ENCODE assay signal across 8 mouse cellular contexts in the genomic region with DNA sequence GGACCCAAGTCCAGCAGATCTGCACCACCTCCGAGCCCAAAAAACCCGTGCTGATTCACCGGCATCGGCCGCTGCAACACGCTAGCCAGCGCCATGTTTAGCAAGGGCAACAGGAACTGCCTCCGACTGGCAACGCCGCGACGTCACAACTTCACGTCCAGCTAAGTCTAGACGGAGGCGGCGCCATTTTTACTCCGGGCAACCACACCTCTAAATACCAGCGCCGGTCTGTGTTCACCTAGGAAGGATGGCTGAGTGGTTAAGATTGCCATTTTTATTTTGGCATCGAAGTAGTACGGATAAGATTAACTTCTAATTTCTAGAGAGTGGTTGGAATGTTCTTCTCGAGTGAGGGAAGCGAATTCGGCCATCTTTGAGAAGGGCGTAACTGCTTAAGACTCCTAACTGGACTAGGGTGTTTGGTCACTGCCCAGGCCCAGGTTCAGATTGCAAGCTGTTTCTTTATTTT. TPM values are rescaled to one million over a fixed set of nuclear protein-coding genes. Genes with fewer than 3 reads are reported as not detected.
DNase-seq lines count a peak whose midpoint lies in the region; ATAC-seq and TF ChIP-seq lines count a peak whose summit lies in the region.

A gene (minus strand): TSS at position 126 of the 469 bp plus-strand sequence.

- peak within 1 kb of the TSS; percentile 53 for H3K4me3 ChIP-seq in C2C12 (ENCODE audit: insufficient read depth, poor library complexity, severe bottlenecking)
- peak within 1 kb of the TSS; percentile 75 for H3K4me3 ChIP-seq in erythroblast, embryonic 14.5 days (replicated peaks)
- peak within 1 kb of the TSS; percentile 86 for H3K4me3 ChIP-seq in heart, embryonic 11.5 days (ENCODE audit: low read depth, low read length)
- H3K4me3 ChIP-seq in kidney, embryonic 16.5 days (ENCODE audit: low read length), result peak within 1 kb of the TSS; percentile 91
- H3K4me3 ChIP-seq in liver, embryonic 11.5 days (ENCODE audit: low read depth, low read length), result peak within 1 kb of the TSS; percentile 71
- H3K4me3 ChIP-seq in stomach, embryonic 14.5 days (ENCODE audit: low read depth, low read length), result peak within 1 kb of the TSS; percentile 84

- peak within 1 kb of the TSS; percentile 41; the same call in 1 of the 2 replicates for H3K27ac ChIP-seq in heart, embryonic 11.5 days (ENCODE audit: low read depth, low read length)
- H3K27ac ChIP-seq in kidney, embryonic 16.5 days (ENCODE audit: low read length), result peak within 1 kb of the TSS; percentile 71
- H3K27ac ChIP-seq in liver, embryonic 11.5 days (ENCODE audit: low read depth, low read length), result peak within 1 kb of the TSS; percentile 69
- H3K27ac ChIP-seq in stomach, embryonic 14.5 days (ENCODE audit: low read length), result peak within 1 kb of the TSS; percentile 64

- peaks cover 24% of the 10 kb centered on the region for H3K36me3 ChIP-seq in C2C12 (ENCODE audit: control insufficient read depth, insufficient read depth)
- peaks cover 29% of the 10 kb centered on the region for H3K36me3 ChIP-seq in erythroblast, embryonic 14.5 days (ENCODE audit: control insufficient read depth)
- H3K36me3 ChIP-seq in heart, embryonic 11.5 days (ENCODE audit: control insufficient read depth, insufficient read depth, low read length), result no peaks in the 10 kb centered on the region
- peaks cover 20% of the 10 kb centered on the region for H3K36me3 ChIP-seq in kidney, embryonic 16.5 days (ENCODE audit: insufficient read depth, low read length)
- H3K36me3 ChIP-seq in liver, embryonic 11.5 days (ENCODE audit: control insufficient read depth, insufficient read depth, low read length), result peaks cover 16% of the 10 kb centered on the region
- H3K36me3 ChIP-seq in stomach, embryonic 14.5 days (ENCODE audit: control insufficient read depth, insufficient read depth, low read length), result peaks cover 7% of the 10 kb centered on the region

- under 1% methylated on average over 25 of the region's 25 CpGs for WGBS in heart, embryonic 11.5 days (ENCODE audit: insufficient replicate concordance)
- under 1% methylated on average over 25 of the region's 25 CpGs for WGBS in kidney, embryonic 16.5 days
- WGBS in liver, embryonic 11.5 days, result under 1% methylated on average over 25 of the region's 25 CpGs
- WGBS in stomach, embryonic 14.5 days, result under 1% methylated on average over 25 of the region's 25 CpGs

- H3K27me3 ChIP-seq in C2C12 (ENCODE audit: control insufficient read depth, insufficient read depth, insufficient read length), result no peaks in the 10 kb centered on the region
- no peaks in the 10 kb centered on the region for H3K27me3 ChIP-seq in erythroblast, embryonic 14.5 days (ENCODE audit: control insufficient read depth)
- no peaks in the 10 kb centered on the region for H3K27me3 ChIP-seq in heart, embryonic 11.5 days (ENCODE audit: control insufficient read depth, insufficient read depth, low read length)
- no peaks in the 10 kb centered on the region for H3K27me3 ChIP-seq in kidney, embryonic 16.5 days (ENCODE audit: insufficient read depth, low read length)
- no peaks in the 10 kb centered on the region for H3K27me3 ChIP-seq in liver, embryonic 11.5 days (replicated peaks; ENCODE audit: control insufficient read depth, insufficient read depth, low read length)
- no peaks in the 10 kb centered on the region for H3K27me3 ChIP-seq in stomach, embryonic 14.5 days (ENCODE audit: control insufficient read depth, insufficient read depth, low read length)

- peaks cover 33% of the 10 kb centered on the region for H3K79me2 ChIP-seq in C2C12 (ENCODE audit: control insufficient read depth, insufficient read depth)

- TF ChIP-seq CTCF in C2C12 (IDR thresholded peaks at IDR 0.05; ENCODE audit: control insufficient read depth, insufficient read depth, insufficient read length), result no peak
- no peak for TF ChIP-seq CTCF in brain, embryonic 14.5 days (IDR thresholded peaks at IDR 0.05; ENCODE audit: borderline replicate concordance, extremely low read depth, insufficient read depth, insufficient read length)

- H3K9ac ChIP-seq in heart, embryonic 11.5 days (ENCODE audit: low read depth, low read length), result peak within 1 kb of the TSS; percentile 93
- peak within 1 kb of the TSS; percentile 91 for H3K9ac ChIP-seq in kidney, embryonic 16.5 days (replicated peaks; ENCODE audit: low read length)
- H3K9ac ChIP-seq in liver, embryonic 11.5 days (ENCODE audit: low read depth, low read length), result peak within 1 kb of the TSS; percentile 80
- peak within 1 kb of the TSS; percentile 74 for H3K9ac ChIP-seq in stomach, embryonic 14.5 days (replicated peaks; ENCODE audit: low read depth, low read length)

- peaks cover 20% of the 10 kb centered on the region for H3K4me1 ChIP-seq in erythroblast, embryonic 14.5 days (ENCODE audit: control insufficient read depth)
- 0 out of 2 replicates have a peak, but pooled peaks cover 5% of the 10 kb centered on the region for H3K4me1 ChIP-seq in heart, embryonic 11.5 days (ENCODE audit: control insufficient read depth, insufficient read depth, low read length)
- H3K4me1 ChIP-seq in kidney, embryonic 16.5 days (ENCODE audit: insufficient read depth, low read length), result peaks cover 12% of the 10 kb centered on the region
- H3K4me1 ChIP-seq in liver, embryonic 11.5 days (replicated peaks; ENCODE audit: control insufficient read depth, insufficient read depth, low read length), result peaks cover 6% of the 10 kb centered on the region
- H3K4me1 ChIP-seq in stomach, embryonic 14.5 days (ENCODE audit: control insufficient read depth, insufficient read depth, low read length), result no peaks in the 10 kb centered on the region

- TF ChIP-seq POLR2A in brain, embryonic 14.5 days (IDR thresholded peaks at IDR 0.05; ENCODE audit: borderline replicate concordance, extremely low read depth, insufficient read depth, insufficient read length, poor library complexity, severe bottlenecking), result no peak

- ATAC-seq in heart, embryonic 11.5 days (replicated peaks; ENCODE audit: insufficient number of reproducible peaks, low FRiP score, low TSS enrichment), result peak; percentile 84
- peak; percentile 89 for ATAC-seq in kidney, embryonic 16.5 days (ENCODE audit: low FRiP score, low TSS enrichment)
- peak; percentile 86 for ATAC-seq in liver, embryonic 11.5 days (replicated peaks; ENCODE audit: low FRiP score)
- peak; percentile 83 for ATAC-seq in stomach, embryonic 14.5 days (ENCODE audit: insufficient number of reproducible peaks, insufficient read depth, low FRiP score, low read depth)

- H3ac ChIP-seq in C2C12 (ENCODE audit: control insufficient read depth, insufficient read length, low read depth), result peak within 1 kb of the TSS; percentile 77

- H3K79me3 ChIP-seq in C2C12 (ENCODE audit: low read depth), result peaks cover 22% of the 10 kb centered on the region

- peak; percentile 97 for DNase-seq in brain, embryonic 14.5 days (ENCODE audit: low read depth)
- peak; percentile 88 for DNase-seq in liver, embryonic 11.5 days (ENCODE audit: low spot score)
- peak; percentile 93 for DNase-seq in naive thymus-derived CD4-positive, alpha-beta T cell, adult 2 months (ENCODE audit: low read depth)

- peak within 1 kb of the TSS; percentile 71 for H3K4me2 ChIP-seq in heart, embryonic 11.5 days
- H3K4me2 ChIP-seq in kidney, embryonic 16.5 days (replicated peaks; ENCODE audit: low read depth, low read length), result peak within 1 kb of the TSS; percentile 78
- H3K4me2 ChIP-seq in liver, embryonic 11.5 days, result peak within 1 kb of the TSS; percentile 77
- peak within 1 kb of the TSS; percentile 70 for H3K4me2 ChIP-seq in stomach, embryonic 14.5 days (replicated peaks; ENCODE audit: low read depth, low read length)

- H3K9me3 ChIP-seq in erythroblast, embryonic 14.5 days (ENCODE audit: control insufficient read depth, low read length), result no peaks in the 10 kb centered on the region
- no peaks in the 10 kb centered on the region for H3K9me3 ChIP-seq in heart, embryonic 11.5 days (replicated peaks; ENCODE audit: control insufficient read depth, low read length)
- H3K9me3 ChIP-seq in kidney, embryonic 16.5 days (ENCODE audit: low read length), result no peaks in the 10 kb centered on the region
- no peaks in the 10 kb centered on the region for H3K9me3 ChIP-seq in liver, embryonic 11.5 days (ENCODE audit: control insufficient read depth, low read length)
- no peaks in the 10 kb centered on the region for H3K9me3 ChIP-seq in stomach, embryonic 14.5 days (ENCODE audit: control insufficient read depth, low read depth, low read length)

TF ChIP-seq in C2C12, 6 proteins besides CTCF, POLR2A, EP300 and RAD21:
- TF ChIP-seq USF1 (IDR thresholded peaks at IDR 0.05; ENCODE audit: low read depth), result no peak
- TF ChIP-seq FOSL1 (IDR thresholded peaks at IDR 0.05; ENCODE audit: insufficient read depth, low read length, poor library complexity, severe bottlenecking), result no peak
- no peak for TF ChIP-seq MYOG (IDR thresholded peaks at IDR 0.05; ENCODE audit: control insufficient read depth, extremely low read depth, insufficient read length)
- no peak for TF ChIP-seq MYOD1 (IDR thresholded peaks at IDR 0.05; ENCODE audit: control insufficient read depth, insufficient read length, low read depth)
- no peak for TF ChIP-seq MAX (IDR thresholded peaks at IDR 0.05)
- TF ChIP-seq CEBPB (IDR thresholded peaks at IDR 0.05; ENCODE audit: low read depth), result no peak

RNA-seq across cellular contexts. Expression of the gene that starts here (rescaled TPM):
- 469 TPM for polyA plus RNA-seq in C2C12 (2012; fragmentation: generic; extraction: Trizol)
- 257 and 335 TPM in 2 replicates for polyA plus RNA-seq in brain, embryonic 14.5 days (2012; rRNA removed)
- 17.6 and 21.7 TPM in 2 replicates for polyA plus RNA-seq in erythroblast, embryonic 14.5 days (2012)
- polyA plus RNA-seq in heart, embryonic 11.5 days (2014; fragmentation: Nextera tagmentation; extraction: Ambion mirVana), result 364 and 386 TPM in 2 replicates
- 453 and 471 TPM in 2 replicates for polyA plus RNA-seq in kidney, embryonic 16.5 days (2015; fragmentation: Nextera tagmentation; extraction: Ambion mirVana)
- 411 and 417 TPM in 2 replicates for polyA plus RNA-seq in liver, embryonic 11.5 days (2014; fragmentation: Nextera tagmentation; extraction: Ambion mirVana)
- 355 and 361 TPM in 2 replicates for polyA plus RNA-seq in stomach, embryonic 14.5 days (2014; fragmentation: Nextera tagmentation; extraction: Ambion mirVana)

Comparison
In these comparisons a context has a peak if more than half of its experiments do, and no peak if none do; other contexts are left out.
1. Peak in every context shown above with its lines: DNase-seq, ATAC-seq, H3K4me3 ChIP-seq and H3K27ac ChIP-seq.
2. RNA of the gene that starts here (polyA plus RNA-seq): 453 to 471 TPM in kidney, embryonic 16.5 days, 469 TPM in C2C12 (single experiment), 411 to 417 TPM in liver, embryonic 11.5 days, 364 to 386 TPM in heart, embryonic 11.5 days, 355 to 361 TPM in stomach, embryonic 14.5 days and 257 to 335 TPM in brain, embryonic 14.5 days; 17.6 to 21.7 TPM in erythroblast, embryonic 14.5 days; every median in the first group is over 10 times any median in the second.